Mouse (Mus musculus): ENCODE data around the gene Tfdp1. TPM values are rescaled to one million over a fixed set of nuclear protein-coding genes. Genes with fewer than 3 reads are reported as not detected.

Gene Tfdp1
- total RNA-seq, 2 experiments from 2014 or later: 70.9 to 75.2 TPM

DNA sequence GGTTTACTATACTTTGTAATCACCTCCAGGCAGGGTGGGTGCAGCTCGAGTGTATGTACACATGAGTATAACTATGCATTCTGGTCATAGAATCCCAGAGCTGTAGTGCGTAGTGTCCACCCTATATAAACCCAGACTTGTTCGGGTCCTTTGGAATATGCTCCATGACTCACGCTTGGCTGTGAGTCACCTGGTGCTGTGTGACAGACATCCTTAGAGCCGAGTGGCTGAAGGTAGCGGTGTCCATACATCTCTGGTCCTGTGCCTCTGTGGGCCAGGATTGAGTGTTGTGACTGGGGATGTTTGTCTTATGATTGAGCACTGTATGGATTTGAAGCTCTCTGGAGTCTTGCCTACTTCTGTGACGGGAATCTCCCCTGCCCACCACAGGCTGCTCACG lies 14.1 kb downstream of the Tfdp1 start:
- no peak for DNase-seq (ENCODE audit: low spot score in 2 of 2)

DNA sequence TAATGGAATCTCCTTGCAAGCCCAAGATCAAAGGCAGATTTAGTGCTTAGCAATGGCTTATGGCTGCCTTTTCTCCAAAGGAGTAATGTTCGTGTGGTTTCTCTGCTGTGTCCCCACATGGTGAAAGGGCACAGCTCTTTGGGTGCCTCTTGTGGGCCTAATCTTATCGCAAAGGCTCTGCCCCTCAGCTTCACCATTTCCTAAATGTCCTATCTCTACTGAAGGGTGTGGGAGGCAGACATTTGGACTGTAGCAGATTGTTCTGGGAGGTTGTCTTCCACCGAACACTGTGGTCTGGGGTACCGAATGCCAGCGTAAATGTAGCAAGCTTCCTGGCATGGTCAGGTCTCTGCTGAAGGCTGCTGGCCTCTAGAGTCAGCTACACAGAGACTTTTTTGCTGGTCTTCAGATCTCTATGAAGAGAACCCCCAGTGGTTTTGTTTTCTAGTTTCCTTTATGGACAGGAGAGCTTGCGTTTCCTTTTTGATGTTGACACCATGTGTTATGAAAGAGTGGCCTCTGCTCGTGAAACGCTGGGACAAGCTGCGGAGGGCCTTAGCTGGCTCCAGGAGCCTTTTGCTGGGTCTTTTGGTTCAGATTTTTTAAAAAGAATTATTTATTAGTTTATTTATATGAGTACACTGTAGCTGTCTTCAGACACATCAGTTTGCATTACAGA lies 14.7 kb downstream of the Tfdp1 start:
- no peak for DNase-seq (ENCODE audit: low spot score in 2 of 2)

DNA sequence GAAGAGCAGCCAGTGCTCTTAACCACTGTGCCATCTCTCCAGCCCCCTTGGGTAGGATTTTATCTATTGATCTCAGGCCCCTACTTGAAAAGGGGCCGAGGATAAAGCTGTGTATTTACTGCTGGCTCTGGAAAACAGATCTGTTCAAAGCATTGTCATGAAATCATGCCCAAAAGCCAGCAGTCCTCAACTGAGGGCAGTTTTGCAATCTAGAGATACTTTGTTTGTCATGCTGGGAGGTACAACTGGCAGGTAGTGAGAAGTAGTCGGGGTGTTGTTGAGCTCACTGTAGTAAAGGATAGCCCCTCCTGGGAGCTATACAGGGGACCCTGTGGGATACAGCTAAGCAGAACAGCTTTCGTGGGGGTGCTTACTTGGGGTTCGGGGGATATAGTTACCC lies 15.3 kb downstream of the Tfdp1 start:
- no peak for DNase-seq (ENCODE audit: low spot score in 2 of 2)

DNA sequence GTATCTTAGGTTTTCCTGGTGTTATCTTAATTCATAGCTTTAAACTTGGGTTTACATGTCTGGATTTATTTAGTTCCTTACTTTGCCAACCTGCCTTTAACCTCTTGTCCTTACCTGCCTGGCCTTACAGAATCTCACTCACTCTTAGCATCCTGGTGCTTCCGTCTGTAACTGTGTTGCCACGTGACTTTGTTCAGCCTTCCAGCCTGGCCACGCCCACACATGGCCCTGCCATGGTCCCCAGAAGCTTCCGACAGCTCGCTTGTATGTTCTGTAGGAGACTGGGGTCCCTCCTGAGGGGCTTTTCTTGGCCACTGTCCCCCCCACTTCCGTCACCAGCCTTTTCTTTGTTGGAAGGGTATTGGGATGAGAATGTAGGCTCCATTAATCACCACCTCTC lies 17.7 kb downstream of the Tfdp1 start:
- no peak for DNase-seq (ENCODE audit: low spot score in 2 of 2)

DNA sequence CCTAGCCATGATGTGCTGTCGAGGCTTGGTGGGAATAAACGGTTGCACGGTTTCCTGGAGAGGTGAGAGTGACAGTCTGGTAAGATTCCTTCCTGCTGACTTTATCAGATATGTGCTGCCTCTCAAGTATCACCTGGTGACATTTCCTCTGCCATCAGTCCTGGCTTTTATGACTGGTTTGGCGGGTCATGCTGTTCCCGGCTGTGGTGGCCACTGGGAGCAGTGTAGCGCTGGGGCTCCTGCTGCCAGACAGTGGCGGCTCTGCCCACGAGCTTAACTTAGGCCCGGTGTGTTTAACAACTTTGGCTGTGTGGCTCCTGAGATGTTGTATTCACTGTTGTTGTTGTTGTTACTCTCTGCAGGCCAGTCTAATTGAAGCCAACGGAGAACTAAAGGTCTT lies 18.1 kb downstream of the Tfdp1 start:
- DNase-seq (ENCODE audit: low spot score in 2 of 2): no peak

DNA sequence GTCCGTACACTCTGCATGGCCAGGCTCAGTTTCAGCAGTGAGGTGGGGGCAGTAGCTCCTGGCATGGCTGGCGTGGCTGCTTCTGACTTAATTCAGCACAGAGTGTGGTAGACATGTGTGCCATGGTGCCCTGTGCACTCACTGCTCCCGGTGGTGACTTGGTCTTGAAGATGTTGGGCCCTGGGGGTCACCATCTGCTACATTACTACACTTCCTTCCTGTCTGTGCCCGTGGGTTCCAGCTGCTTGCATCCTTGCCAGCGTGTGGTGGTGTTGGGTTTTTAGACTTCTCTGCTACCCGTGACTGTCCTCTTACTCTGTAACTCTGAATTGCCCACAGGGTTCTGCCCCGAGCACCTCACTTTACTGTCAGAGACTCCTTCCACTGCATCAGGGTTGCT lies 21.7 kb downstream of the Tfdp1 start:
- DNase-seq (ENCODE audit: low spot score in 2 of 2): no peak

DNA sequence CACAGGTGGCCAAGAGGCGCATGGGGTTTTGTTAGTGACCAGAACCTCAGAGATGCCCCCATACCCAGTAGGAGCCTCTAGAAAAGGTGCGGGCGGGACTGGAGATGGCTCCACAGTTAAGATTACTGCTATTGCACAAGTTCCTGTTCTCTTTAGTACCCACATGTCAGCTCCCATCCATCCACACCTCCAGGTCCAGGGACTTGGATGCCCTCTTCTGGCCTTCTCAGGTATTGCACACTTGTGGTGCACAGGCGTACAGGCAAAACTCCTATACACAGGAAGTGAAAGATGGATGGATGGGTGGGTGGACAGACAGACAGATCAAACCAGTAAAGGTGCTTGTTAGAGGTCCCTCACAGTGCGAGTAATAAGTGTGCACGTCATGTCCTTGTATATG lies 23.3 kb downstream of the Tfdp1 start:
- DNase-seq (ENCODE audit: low spot score in 2 of 2): no peak

DNA sequence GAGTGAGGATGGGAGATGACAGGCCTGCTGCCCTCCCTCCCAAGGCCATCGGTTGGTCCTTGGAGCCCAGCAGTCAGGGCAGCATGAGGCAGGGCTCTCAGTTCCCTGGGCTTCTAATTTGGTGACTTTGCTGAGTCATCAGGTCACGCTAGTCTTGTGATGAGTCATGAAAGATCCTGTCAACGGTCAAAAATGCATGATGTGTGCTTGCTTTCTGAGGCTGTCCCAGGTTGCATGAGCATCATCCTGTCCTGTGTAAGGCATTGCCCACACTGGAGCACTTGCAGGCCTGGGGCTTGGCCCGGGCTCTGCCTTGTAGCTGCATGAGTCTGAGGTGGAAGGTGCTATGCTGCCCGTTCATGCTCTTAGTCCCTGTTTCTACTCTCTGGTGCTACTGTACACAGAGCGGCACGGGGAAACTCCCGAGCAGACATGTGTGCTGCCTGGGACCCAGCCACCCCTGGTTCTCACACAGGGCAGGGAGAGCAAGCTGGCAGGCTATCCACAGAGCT lies 34.7 kb downstream of the Tfdp1 start:
- no peak for DNase-seq (ENCODE audit: low spot score in 2 of 2)

DNA sequence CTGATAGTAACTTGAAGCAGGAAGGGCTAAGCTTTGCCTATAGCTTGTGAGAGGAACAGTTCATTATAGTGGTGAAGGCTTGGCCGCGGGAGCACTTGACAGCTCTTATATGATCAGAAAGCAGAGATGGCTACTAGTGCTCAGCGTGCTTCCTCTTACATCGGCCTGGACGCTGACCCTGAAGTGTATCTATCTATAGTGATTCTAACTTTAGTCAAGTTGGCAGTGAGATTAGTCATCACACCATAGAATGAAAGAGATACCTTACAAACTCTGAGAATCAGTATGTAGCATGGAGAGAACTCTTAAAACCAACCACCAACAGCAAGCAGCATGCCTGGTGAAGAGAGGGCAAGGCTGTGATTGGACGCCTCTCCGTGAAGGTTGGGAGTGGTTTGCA lies 43.1 kb downstream of the Tfdp1 start:
- no peak for DNase-seq (ENCODE audit: low spot score in 2 of 2)

DNA sequence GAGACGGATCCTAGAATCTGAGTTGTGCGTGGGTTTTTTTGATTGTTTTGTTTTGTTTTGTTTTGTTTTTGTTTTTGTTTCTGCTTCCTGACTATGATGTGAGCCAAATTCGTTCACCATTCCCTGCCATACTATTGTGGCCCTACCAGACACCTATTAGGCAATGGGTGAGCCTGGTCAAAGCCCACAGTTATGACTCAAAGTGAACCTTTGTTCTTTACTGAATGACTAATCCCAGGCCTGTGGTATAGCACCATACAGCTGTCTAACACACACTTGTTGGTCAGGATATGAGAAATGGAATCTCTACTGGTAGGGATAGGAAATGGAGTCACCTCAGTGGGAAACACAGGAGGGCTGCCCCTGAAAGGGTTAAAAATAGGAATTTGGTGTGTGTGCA lies 44.0 kb downstream of the Tfdp1 start:
- no peak for DNase-seq (ENCODE audit: low spot score in 2 of 2)

DNA sequence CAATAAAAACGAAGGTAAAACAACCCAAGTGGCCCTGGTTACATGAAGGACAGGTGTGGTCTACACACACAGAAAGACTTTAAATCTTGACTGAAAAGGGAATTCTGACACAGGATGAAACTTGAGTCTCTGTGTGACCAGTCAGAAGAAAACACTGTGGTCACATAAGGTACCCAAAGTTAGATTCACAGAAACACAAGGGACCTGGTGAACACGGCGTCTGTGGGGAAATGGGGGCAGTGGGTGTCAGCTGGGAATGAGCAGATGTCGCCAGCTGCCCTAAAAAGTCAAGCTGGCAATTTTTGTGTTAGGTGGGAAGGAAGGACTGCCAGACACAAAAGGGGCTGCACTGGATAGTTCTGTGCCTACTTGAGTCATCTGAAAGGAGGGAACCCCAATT lies 44.4 kb downstream of the Tfdp1 start:
- no peak for DNase-seq (ENCODE audit: low spot score in 2 of 2)

DNA sequence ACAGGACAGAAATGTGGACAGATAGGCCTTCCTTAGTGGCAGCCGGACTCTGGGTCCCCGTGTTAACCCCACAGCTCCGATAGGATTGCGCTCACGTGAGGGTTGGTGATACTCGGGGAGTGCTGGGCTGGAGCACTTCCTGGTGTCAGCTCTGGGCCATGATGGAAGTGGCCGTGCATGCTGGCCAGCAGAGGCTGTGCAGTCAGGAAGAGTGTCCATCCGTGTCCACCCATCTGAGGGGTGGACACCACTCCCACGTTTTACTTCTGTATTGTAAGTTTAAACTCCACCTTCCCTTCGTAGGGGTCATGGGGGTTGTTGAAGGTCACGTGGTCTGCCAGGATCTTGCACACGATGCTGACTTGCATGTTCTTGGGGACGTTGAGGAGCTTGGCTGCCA lies 47.8 kb downstream of the Tfdp1 start:
- DNase-seq (ENCODE audit: low spot score in 2 of 2): no peak

DNA sequence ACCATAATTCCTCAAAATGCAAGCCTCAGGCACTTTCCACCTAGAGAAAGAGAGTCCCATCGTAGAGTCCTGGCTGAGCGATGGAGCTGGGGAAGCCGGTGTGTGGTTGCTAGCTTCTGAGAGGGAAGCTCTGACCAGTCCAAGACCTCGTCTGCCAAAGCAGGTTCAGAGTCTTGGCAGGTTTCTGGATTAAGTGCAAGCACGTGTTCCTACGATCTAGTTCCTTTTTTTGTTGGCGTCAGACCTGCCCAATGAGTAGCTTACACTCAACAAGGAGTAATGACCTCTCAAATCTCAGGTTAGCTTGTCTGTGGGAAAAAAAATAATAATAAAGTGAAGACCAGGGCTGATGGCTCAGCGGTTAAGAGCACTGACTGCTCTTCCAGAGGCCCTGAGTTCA lies 49.2 kb downstream of the Tfdp1 start:
- DNase-seq (ENCODE audit: low spot score in 2 of 2): no peak

DNA sequence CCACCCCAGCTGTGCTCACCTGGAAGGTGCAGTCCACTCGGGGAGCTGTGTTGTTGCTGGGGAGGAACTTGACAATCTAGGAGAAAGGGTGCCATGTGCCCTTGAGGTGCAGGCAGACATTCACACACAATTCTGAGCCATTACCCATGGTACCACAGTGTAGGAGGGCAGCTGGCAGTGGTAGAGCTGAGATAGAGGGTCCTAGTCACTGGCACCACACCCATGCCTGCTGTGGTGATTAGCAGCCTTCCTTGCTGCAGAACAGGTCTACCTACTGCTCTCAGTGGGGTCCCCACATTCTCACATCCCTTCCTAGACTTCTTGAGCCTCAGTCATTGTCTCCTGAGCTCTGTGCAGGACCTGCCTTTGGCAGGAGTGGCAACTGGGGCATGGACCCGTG lies 50.2 kb downstream of the Tfdp1 start:
- DNase-seq (ENCODE audit: low spot score in 2 of 2): no peak

DNA sequence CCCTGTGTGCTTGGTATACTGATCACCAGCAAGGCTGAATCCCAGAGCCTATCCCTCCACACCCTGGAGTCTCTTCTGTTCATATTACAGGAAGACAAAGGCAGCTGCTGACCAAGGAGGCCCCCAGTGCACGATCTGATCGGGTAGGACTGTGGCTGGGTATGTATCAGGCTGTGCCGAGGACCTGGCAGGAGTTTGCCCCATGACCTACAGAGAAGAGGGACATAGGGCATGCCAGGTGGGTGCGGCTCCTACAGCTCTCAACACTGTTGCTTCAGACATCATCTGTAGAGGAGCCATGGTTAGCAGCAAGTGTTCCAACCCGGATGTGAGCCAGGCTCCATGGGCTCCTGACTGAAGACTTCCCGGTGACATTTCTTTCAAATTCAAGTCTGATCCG lies 55.3 kb downstream of the Tfdp1 start:
- DNase-seq (ENCODE audit: low spot score in 2 of 2): no peak

DNA sequence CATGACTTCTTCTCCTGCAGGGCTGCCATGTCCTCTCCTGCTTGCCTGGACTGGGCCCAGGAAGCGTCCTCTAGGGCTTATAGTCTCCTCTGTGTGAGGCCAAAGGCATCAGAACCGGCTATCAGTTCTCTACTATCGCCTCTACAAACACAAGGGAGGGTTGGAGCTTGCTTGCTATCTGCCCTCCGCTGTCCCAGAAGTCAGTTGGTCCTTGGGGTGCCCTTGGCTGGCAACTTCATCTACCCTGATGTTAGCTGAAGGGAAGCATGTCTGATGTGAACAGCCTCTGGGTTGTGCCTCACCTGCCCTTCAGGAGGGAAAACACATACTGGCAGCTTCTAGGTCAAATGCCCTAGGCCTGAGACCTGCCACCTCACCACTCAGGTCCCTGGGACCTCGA lies 58.2 kb downstream of the Tfdp1 start, which contains the start of gene Atp4b:
Atp4b (minus strand) TSS at position 101 of the 400 bp plus-strand sequence.
- no peak for DNase-seq (ENCODE audit: low spot score in 2 of 2)

DNA sequence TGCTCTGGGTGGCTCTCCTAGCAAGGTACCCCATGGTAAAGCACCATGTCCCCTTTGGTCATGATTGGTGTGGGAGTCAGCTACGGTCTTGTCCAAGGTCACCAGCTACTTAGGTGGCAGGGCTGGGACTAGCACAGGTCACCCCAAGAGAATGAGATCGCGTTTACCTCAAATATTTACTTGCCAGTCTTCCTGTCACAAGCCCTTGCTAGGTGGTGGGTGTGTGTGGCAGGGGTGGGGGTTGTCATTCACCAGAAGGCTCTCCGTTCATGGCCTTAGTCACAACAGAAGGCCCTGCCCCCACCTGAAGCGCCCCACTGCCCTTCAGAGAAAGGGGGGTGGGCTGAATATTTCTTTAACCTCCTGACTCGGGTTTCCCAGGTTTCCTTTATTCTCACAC lies 65.0 kb downstream of the Tfdp1 start:
- no peak for DNase-seq (ENCODE audit: low spot score in 2 of 2)

DNA sequence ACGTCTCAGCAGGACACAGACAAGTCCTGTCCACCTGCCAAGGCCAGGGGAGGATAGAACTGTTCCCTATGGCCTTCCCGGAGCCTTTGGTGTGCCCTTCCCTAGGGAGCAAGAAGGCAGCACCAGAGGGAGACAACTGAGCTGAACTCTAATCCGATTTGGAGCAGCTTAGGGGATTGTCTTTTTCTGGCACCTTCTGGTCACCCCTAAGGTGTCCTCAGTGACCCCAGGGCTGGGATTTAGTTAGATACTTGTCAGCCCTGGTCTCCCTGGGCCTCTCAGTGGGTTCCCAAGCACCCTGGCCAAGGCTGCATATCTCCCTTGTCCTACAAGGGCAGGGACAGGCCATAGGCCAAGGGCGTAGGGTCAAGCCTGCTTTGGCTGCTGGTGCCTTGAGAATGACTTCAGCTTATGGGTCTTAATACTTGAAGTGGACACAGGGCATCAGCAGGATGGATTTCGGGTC lies 66.1 kb downstream of the Tfdp1 start, which contains the start of gene Grk1:
Grk1 (plus strand) TSS at position 416 of the 466 bp plus-strand sequence.
- no peak for DNase-seq (ENCODE audit: low spot score in 2 of 2)

DNA sequence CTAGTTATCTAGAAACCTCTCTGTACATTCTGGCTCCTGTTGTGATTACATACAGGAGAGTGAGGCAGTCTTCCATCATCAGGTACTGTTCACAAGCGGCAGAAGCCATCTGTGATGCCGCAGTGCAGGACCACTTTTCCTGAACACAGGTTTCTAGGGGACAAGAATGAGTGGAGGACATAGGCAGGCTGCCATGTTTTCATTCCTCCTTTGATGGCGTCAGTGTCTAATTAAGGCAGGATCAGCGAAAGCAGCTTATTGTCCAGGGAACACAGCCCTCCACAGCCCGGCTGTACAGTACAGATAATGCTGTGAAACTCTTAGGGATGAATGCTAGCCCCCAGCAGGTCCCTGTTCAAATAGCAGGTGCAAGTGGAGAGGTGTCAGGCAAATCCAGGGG lies 67.5 kb downstream of the Tfdp1 start:
- DNase-seq (ENCODE audit: low spot score in 2 of 2): no peak

DNA sequence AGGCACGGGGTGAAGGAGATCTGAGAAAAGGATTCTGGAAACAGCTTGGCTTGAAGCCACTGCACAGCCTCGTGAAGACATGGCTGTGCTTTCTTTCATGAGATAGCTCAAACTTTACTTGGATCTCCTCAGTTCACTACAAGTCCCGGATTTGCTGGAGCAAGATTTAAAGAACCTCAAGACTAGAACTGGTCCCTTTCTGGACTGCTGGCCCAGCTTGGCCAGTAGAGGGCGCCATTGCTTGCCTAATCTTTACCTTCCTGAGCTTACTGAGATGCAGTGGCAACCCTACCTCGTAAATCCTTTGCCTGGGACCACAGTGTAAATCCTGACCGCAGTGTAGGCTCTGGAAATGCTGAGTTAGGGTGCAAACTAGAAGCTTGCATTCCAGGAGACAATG lies 73.0 kb downstream of the Tfdp1 start:
- peak; percentile 78 to 82 for DNase-seq (ENCODE audit: low spot score in 2 of 2)

DNA sequence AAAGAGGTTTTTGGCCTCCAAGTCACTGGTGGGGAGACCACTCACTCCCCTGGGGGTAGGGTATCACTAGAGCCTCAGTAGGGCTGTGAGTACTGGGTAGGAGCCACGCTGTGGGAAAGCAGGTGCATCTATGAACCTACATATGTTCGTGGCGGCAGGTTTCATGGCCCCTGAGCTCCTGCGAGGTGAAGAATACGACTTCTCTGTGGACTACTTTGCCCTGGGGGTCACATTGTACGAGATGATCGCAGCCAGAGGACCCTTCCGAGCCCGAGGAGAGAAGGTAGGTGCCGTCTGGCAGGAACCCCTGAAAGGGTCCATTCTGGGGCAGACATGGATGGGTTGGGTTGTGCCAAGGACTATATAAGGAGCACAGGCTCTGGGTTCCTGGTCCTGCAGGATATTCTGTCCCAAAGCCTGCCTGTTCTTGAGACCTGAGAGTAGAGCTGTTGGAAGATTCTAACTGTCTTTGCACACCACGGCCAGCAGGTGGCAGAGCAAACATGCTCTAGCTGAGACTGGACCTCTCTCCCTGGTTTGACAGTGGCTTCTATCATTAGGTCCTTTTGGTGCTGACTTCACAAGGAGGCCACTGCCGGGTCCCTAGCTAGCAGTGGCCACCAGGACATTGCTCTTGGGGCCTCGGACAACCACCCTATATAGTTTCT lies 74.5 kb downstream of the Tfdp1 start:
- peak; percentile 74 to 76 for DNase-seq (ENCODE audit: low spot score in 2 of 2)

DNA sequence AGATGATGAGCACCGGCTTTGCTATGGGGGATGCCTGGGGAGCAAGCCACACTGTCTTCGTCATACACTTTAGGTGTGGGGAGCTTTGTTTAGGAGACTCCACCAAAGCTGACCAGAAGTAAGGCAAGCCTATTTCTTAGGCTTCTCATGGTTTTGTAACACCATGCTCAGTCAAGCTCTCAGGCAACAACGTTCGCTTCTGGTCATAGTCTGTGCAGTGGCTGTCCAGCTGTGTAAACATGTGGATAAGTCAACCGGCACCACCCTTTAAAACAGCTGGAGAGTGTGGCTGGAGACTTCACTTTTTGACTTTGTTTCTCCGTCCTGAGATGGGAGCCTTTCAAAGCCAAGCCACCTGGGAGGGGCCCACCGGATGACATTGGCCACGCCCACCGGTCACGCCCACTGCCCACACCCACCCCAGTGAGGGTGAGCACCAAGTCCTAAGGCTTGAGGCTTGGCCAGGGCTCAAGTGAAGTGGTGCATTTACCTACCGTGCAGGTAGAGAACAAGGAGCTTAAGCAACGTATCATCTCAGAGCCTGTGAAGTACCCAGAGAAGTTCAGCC lies 75.4 kb downstream of the Tfdp1 start:
- DNase-seq (ENCODE audit: low spot score in 2 of 2): no peak

All from layer of hippocampus, postnatal 10 days (tissue).